Mouse (Mus musculus): ENCODE measurements around the gene Mccc2.

DNA sequence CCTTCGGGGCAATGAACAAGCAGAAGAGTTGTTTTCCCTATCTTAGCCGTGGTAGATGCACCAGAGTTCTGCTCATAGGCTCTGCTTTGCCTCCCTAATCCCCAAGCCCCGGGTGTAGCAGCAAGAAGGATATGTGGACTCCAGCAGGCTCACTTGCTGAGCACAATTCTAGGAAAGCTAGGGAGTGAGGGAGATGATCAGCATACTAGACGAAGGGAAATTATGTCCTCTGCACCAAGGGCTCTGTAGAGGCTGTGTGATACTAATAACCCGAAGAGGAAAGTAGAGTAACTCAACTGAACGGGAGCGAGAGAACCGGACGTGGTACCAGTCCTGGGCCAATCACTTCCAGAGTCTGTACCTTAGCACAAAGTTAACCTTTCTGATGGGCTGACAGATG is 114.5 kb downstream of the Mccc2 start, which contains the start of gene Cartpt:
- no peak for TF ChIP-seq EP300 (IDR thresholded peaks at IDR 0.05; ENCODE audit: insufficient read depth, low read depth, low read length)
- no peak for TF ChIP-seq CTCF (IDR thresholded peaks at IDR 0.05; ENCODE audit: low read depth, low read length)

Measured in ES-Bruce4 (cell line).